ENCODE assay signal across 23 mouse cellular contexts in the genomic region with DNA sequence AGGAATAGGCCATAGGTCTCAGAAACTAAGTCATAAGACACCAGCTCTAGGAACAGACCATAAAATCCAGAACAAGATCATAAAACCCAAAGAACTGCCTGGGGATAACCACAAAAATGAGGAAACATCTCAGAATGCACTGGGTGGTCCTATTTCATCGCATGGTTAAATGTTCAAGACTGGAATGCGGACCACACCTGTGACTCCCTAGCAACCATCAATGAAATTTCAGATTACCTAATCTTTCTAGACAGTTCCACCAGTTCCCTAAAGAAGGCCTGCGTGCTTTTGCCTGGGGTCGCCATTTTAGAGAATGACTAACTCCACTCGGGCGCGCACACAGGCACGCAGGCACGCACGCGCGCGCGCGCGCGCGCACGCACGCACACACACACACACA.
A peak's percentile ranks its signal among the peaks of the same experiment; 100 is the strongest.
DNase-seq lines count a peak whose midpoint lies in the region; TF ChIP-seq lines count a peak whose summit lies in the region.
"Had no signal": no experiment of that assay in that cellular context is flagged by ENCODE, and none has a peak within 500 bp of the region (broad histone marks: within the 10 kb centered on the region; RNA-seq: fewer than 3 reads in every experiment).

No protein-coding gene starts in this region.

- peak overlapping the region; percentile 53 for H3K4me3 ChIP-seq in testis, adult 2 months (ENCODE audit: control insufficient read depth, low read depth, low read length)
- no peak overlapping the region for H3K4me3 ChIP-seq in midbrain, embryonic 10.5 days
- H3K4me3 ChIP-seq: forebrain, embryonic 10.5 days; forebrain, embryonic 13.5 days; heart, embryonic 13.5 days; hindbrain, embryonic 12.5 days; hindbrain, embryonic 15.5 days had no signal

- no peak for TF ChIP-seq POLR2A in testis, adult 2 months (IDR thresholded peaks at IDR 0.05; ENCODE audit: control insufficient read depth, low read depth, low read length)

- peaks cover 4% of the 10 kb centered on the region; the same call in 1 of the 2 replicates for H3K4me1 ChIP-seq in testis, adult 2 months (ENCODE audit: control insufficient read depth, insufficient read depth, low read length)
- no peaks in the 10 kb centered on the region for H3K4me1 ChIP-seq in midbrain, embryonic 10.5 days
- H3K4me1 ChIP-seq: forebrain, embryonic 10.5 days; forebrain, embryonic 13.5 days; heart, embryonic 13.5 days; hindbrain, embryonic 12.5 days; hindbrain, embryonic 15.5 days had no signal

- no peak for DNase-seq in testis, postnatal 10 days (ENCODE audit: low spot score)
- DNase-seq in NIH3T3 (ENCODE audit: low read depth) (peak; percentile 17), WW6 (ENCODE audit: low read depth, low spot score) (peak; percentile 9)
- DNase-seq in heart, adult 9 months (ENCODE audit: low spot score in 2 of 2), result no peak
- no peak for DNase-seq in left cerebral cortex, adult 8-10 months (ENCODE audit: low spot score in 2 of 2)
- DNase-seq in midbrain, embryonic 10.5 days (ENCODE audit: low spot score), result no peak
- DNase-seq in layer of hippocampus, adult 11-12 months (ENCODE audit: low spot score), result no peak
- DNase-seq: adrenal gland, postnatal 25 days; B cell, adult 2 months; cerebellum, adult 18-20 months; cerebellum, adult 9-10 months; cerebellum, postnatal 14 days; gastrocnemius, postnatal 10 days; heart, postnatal 4 days; kidney, adult 11 months had no signal

- H3K9me3 ChIP-seq in midbrain, embryonic 10.5 days (replicated peaks), result no peaks in the 10 kb centered on the region
- H3K9me3 ChIP-seq: forebrain, embryonic 10.5 days; forebrain, embryonic 13.5 days; G1E; heart, embryonic 13.5 days; hindbrain, embryonic 12.5 days; hindbrain, embryonic 15.5 days had no signal

- H3K36me3 ChIP-seq in testis, adult 2 months (ENCODE audit: control insufficient read depth, insufficient read depth, low read length), result no peaks in the 10 kb centered on the region
- H3K36me3 ChIP-seq in midbrain, embryonic 10.5 days, result peaks cover 6% of the 10 kb centered on the region; the same call in 1 of the 2 replicates
- H3K36me3 ChIP-seq: forebrain, embryonic 10.5 days had no signal

- no peak for TF ChIP-seq CTCF in testis, adult 2 months (IDR thresholded peaks at IDR 0.05; ENCODE audit: control insufficient read depth, insufficient read depth, insufficient replicate concordance, low read depth, low read length)

- 99% methylated on average over 20 of the region's 20 CpGs for WGBS in midbrain, embryonic 10.5 days

- no peaks in the 10 kb centered on the region for H3K27me3 ChIP-seq in testis, adult 2 months (ENCODE audit: control insufficient read depth, insufficient read depth, low read length)
- no peaks in the 10 kb centered on the region for H3K27me3 ChIP-seq in midbrain, embryonic 10.5 days (ENCODE audit: low read depth, poor library complexity, severe bottlenecking)
- H3K27me3 ChIP-seq: CH12.LX; forebrain, embryonic 13.5 days; heart, embryonic 13.5 days; hindbrain, embryonic 12.5 days; hindbrain, embryonic 15.5 days had no signal

- H3K27ac ChIP-seq in testis, adult 2 months (ENCODE audit: control insufficient read depth, insufficient read depth, low read depth, low read length), result no peak overlapping the region
- H3K27ac ChIP-seq in midbrain, embryonic 10.5 days (replicated peaks), result no peak overlapping the region
- H3K27ac ChIP-seq: forebrain, embryonic 10.5 days; forebrain, embryonic 13.5 days; heart, embryonic 13.5 days; hindbrain, embryonic 12.5 days; hindbrain, embryonic 15.5 days had no signal

Comparison
In these comparisons a context has a peak if more than half of its experiments do, and no peak if none do; other contexts are left out.
1. DNase-seq: peak in NIH3T3 (single experiment) and WW6 (single experiment); none in testis, postnatal 10 days (single experiment), heart, adult 9 months (0 of 2), left cerebral cortex, adult 8-10 months (0 of 2), midbrain, embryonic 10.5 days (single experiment) and layer of hippocampus, adult 11-12 months (single experiment).